Mouse (Mus musculus): ENCODE results near the gene Usp11. TPM values are rescaled to one million over a fixed set of nuclear protein-coding genes. Genes with fewer than 3 reads are reported as not detected.

Usp11 gene
- polyA plus RNA-seq (2012) = 10.1 and 10.8 TPM in 2 replicates

DNA sequence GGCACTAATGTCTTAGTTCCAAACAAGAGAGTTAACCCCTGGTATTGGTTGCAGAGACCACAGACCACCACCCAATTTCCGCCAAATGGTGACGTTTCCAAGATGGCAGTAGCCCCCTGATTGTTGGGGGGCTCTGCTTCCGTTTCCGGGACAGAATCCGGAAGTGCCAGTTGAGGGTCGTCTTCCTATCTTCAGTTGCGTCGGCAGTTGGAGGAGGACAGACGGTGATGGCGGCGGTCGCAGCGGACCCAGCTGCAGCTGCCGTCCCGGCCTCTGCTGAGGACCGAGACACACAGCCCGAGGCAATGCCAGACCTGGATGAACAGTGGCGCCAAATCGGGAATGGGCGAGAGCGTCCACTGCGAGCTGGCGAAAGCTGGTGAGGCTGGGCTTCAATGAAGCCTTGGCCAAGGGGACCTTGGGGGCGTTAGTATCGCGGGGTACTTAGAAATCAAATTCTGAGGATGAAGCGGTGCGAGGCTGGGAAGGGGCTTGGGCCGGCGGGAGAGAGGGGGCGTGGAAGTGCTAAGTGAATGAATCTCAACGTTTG, at the start of gene Usp11:
Gene Usp11, plus strand, starts transcription at position 166 of the 550 bp plus-strand sequence.
- no peak for TF ChIP-seq GATA1 (IDR thresholded peaks at IDR 0.05; ENCODE audit: low read length)

DNA sequence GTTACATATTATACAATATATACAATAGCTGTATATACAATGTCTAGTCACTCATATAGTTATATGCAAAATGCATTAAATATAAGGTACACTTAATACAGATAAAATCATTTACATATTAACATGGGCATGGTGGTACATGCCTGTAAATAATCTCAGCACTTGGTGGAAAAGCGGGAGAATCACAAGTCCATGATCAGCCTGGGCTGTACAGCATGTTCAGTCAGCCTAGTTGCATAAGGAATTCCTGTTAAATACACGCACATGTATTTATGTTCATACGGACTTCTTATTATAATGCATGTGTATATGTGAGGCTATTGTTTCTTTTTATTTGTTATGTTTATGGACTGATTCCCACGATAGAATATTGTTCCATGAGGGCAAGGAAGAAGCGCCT, 46.1 kb upstream of the Usp11 start:
- no peak for TF ChIP-seq GATA1 (IDR thresholded peaks at IDR 0.05; ENCODE audit: low read length)

- no peak for TF ChIP-seq GATA1 (IDR thresholded peaks at IDR 0.05; ENCODE audit: low read length)
Measured at GRCm38 (mm10) chrX:20658026-20658652, 45.6 kb upstream of the Usp11 start, which contains the start of gene Uba1. TSS of gene Uba1 (plus strand) at chrX:20658326.

GRCm38 (mm10) chrX:20658891-20659406, 44.8 kb upstream of the Usp11 start:
- no peak for TF ChIP-seq GATA1 (IDR thresholded peaks at IDR 0.05; ENCODE audit: low read length)

- TF ChIP-seq GATA1 (IDR thresholded peaks at IDR 0.05; ENCODE audit: low read length) = no peak
Measured at GRCm38 (mm10) chrX:20662317-20662715, 41.4 kb upstream of the Usp11 start.

DNA sequence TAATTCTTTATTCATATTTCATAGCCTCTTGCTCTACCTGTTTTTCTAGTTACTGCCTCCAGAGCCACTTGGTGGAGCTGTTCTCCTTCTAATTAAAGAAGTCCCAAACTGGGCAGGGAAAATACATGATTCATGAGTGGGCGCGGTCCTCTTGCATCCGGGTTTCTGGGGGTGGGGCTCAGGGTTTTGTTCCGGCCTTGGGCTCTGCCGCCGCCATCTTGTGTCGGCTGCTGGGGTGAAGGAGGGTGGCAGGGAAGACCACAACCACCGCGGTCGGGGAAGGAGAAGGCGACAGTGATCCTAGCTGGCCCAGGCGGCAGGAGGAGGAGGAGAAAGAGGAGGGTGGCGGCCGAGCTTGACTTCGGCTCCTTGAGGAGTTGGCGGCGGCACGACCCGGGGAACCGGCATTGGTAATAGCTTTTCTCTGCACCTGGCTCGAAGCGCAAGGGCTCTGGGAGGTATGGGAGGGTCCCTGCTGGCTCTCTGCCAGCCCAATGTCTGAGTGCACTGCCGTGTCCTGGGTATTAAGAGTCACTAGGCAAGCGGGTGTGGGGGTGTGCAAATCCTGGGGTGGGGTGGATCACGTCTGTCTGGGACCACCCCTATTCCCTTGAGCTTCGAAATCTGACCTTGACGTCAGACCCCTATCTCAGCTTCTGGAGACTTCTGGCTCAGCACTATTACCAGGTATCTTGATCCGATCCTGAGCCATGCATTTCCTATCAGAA, 40.8 kb upstream of the Usp11 start:
- TF ChIP-seq GATA1 (IDR thresholded peaks at IDR 0.05; ENCODE audit: low read length) = no peak

- TF ChIP-seq GATA1 (IDR thresholded peaks at IDR 0.05; ENCODE audit: low read length) = no peak
Measured at GRCm38 (mm10) chrX:20663444-20663790, 40.3 kb upstream of the Usp11 start.

GRCm38 (mm10) chrX:20687519-20688067, 16.1 kb upstream of the Usp11 start, which contains the start of gene Cdk16:
TSS of gene Cdk16 (plus strand) at chrX:20687954.
- TF ChIP-seq GATA1 (IDR thresholded peaks at IDR 0.05; ENCODE audit: low read length) = no peak

DNA sequence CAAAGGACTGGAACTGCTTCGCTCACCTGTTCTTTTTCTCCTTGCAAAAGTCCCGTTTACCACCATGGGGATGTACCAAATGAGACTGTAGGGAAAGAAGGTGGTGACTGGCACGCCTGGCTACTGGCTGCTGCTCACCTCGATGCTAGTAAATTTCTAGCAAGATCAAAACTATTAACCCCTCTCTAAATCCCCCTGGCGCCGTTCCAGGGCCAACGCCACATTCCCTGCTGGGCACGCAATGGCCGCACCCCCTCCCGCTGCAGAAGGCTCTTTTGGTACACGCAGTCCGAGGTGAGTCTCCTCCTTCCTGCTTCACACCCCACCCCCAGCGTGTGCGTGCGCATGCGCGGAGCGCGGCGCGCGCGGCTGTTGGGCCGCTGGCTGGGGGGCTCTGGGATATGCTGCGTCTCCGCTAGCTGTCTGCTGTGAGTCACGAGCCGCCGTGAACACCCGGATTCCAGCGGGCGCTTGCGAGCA, 15.6 kb upstream of the Usp11 start:
- no peak for TF ChIP-seq GATA1 (IDR thresholded peaks at IDR 0.05; ENCODE audit: low read length)

GRCm38 (mm10) chrX:20688615-20689014, 15.1 kb upstream of the Usp11 start:
- no peak for TF ChIP-seq GATA1 (IDR thresholded peaks at IDR 0.05; ENCODE audit: low read length)

GRCm38 (mm10) chrX:20691566-20691965, 12.1 kb upstream of the Usp11 start:
- no peak for TF ChIP-seq GATA1 (IDR thresholded peaks at IDR 0.05; ENCODE audit: low read length)

DNA sequence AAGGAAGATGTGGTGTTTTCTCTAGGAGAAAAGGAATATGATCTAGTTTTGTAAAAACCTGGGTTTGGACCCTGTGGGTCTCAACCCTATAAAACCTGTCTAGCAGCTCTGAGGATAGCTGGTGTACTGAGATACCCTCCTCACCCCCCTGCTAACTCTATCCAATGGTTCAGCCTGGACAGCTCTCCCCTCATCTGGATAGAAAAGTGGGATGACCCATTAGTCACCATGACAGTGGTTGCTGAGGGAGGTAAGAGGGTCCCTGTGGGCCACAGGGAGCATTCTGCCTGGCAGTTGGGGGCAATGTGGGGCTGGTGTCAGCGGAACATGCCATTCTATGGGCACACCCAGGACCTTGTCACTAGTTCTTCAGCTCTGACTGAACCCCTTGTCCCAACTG, 11.1 kb upstream of the Usp11 start:
- no peak for TF ChIP-seq GATA1 (IDR thresholded peaks at IDR 0.05; ENCODE audit: low read length)

DNA sequence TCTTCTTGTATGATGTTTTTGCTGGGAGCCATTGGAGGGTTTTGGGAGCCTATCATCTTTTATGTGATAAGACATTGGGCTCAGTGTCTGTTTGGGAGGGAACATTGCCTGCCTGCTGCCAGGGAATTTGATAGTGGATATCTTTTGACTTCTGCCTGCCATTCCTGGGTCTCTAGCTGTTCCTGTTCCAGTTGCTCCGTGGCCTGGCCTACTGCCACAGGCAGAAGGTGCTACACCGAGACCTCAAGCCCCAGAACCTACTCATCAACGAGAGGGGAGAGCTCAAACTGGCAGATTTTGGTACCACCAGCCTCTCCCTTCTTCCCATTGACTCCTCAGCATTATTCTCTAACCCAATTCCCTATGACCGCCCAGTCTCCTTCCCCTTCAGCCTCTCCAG, 7.9 kb upstream of the Usp11 start:
- no peak for TF ChIP-seq GATA1 (IDR thresholded peaks at IDR 0.05; ENCODE audit: low read length)

DNA sequence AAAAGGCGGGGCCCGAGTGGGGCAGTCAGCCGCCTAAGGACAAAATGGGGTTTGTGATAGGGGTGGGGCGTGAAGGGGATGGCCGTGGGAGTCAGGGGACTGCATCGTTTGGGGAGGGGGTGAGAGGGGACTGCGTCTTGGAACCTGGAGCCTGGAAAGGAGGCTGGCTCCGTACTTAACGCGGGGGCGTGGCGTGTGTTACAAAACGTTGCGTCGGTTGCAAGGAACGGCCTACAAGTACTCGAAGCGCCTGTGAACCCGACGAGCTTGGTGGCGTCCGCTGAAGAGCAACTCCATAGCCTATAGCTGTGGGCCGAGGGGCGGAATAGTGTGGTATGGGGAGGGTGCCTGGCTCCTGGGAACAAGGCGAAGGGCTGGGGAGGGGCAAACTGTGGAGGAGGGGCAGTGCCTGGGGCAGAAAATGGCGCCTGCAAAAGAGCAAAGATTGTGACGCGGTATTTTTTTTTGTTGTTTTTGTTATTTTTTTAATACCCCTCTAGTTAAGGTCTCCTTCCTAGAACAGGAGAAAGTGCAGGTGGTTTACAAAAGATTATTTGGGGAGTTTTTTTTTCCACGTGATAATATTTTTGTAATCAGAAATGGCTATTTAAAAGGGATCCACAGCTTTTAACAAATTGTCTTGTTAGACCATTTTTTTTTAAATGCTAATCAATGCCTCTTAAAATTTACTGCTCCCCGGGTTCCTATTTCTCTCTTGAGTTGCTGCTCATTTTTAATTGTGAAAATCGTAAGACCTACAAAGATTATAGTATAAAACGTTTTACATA, 783 bp downstream of the Usp11 start:
- TF ChIP-seq GATA1 (IDR thresholded peaks at IDR 0.05; ENCODE audit: low read length) = no peak

DNA sequence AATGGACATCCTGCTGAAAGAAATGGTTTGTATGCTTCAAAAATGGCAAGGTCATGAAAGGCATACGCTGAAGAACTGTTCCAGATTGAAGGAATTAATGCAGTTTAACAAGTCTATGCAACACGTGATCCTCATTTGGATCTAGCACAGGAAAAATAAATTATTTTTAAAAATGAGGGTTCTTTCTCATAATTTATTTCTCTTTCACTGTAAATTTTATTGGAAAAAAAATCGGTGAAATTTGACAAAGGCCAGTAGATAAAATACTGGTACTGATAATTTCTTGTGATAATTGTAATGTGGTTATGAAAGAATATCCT, 1.3 kb downstream of the Usp11 start:
- no peak for TF ChIP-seq GATA1 (IDR thresholded peaks at IDR 0.05; ENCODE audit: low read length)

All from G1E-ER4 (cell line).